Mouse (Mus musculus): ENCODE results near the gene Kremen1. TPM values are rescaled to one million over a fixed set of nuclear protein-coding genes. Genes with fewer than 3 reads are reported as not detected.

The Kremen1 gene
- total RNA-seq, 2 experiments from 2014 or later = 80.7 to 81.9 TPM

DNA sequence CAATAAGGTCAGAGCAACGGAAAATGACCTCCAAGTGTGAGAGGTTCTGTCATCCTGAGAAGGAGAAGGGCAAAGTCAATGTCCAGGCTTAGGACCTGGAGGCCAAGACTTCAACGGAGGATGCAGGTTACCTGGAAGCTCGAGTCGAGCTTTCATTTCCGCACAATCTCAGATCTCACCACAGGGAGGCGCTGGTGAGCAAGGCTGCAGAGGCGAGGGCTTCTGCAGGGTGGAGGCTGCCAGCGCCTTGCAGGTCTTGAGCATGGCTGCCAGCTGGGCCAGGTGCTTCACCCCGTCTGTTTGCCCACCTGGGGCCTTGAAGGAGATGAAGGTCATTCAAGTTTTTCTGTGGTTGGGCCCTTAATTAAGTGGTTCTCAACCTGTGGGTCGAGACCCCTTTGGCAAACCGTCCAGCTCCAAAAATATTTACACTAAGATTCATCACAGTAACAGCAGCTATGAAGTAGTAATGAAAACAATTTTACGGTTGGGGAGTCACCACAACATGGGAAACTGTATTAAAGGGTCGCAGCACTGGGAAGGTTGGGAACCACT, 79.4 kb downstream of the Kremen1 start:
- DNase-seq = peak; percentile 79 to 86
- intact Hi-C loops (cut with DNase I) = loop anchor here (5.0 kb wide), 3 partner anchors 65 to 290 kb away; no protein-coding TSS in a partner anchor

DNA sequence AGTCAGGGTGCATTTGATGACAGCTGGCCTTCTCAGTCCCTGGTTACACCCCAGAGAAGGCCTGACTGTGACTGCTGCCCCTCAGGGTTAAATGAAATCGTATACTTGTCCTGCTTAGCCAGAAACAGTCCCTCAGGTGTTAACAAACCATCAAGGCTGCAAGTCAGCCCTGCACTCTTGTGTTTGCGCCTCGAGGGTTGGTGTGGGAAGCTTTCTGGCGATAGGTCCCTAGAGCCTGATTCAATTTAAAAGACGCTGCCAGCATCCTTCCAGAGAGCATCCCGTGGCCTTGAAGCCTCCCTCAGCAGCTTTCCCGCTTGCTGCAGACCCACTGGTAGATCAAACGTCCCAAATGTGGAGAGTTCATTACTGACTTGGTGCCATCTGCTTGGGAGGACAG, 82.0 kb downstream of the Kremen1 start:
- no peak for DNase-seq
- intact Hi-C loops (cut with DNase I) = no loop called here

GRCm38 (mm10) chr11:5177171-5177570, 84.2 kb downstream of the Kremen1 start:
- no peak for DNase-seq
- intact Hi-C loops (cut with DNase I) = no loop called here

GRCm38 (mm10) chr11:5176685-5177084, 84.7 kb downstream of the Kremen1 start:
- intact Hi-C loops (cut with DNase I) = no loop called here

GRCm38 (mm10) chr11:5175866-5176265, 85.5 kb downstream of the Kremen1 start:
- intact Hi-C loops (cut with DNase I) = no loop called here
- DNase-seq = no peak

More at GRCm38 (mm10) chr11:5176685-5177084, 84.7 kb downstream of the Kremen1 start:
- DNase-seq = no peak

DNA sequence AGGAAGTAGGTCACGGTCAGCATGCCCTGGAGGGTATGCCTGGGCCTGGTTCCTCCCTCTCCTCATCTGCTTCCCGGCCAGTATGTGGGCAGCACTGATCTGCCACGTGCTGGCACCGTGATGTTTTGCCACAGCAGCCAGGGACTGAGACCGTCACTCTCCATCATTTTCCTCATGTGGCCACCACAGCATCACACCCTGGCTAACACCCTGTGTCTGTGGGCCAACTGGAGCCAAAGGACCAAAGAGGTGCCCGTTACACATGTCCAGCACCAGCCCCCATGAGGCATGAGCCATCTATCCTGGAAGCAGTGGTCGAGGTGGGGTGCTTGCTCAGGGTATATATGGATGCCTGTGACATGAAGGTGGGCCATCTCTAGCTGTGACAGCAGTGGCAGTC, 86.2 kb downstream of the Kremen1 start:
- DNase-seq = no peak
- intact Hi-C loops (cut with DNase I) = no loop called here

DNA sequence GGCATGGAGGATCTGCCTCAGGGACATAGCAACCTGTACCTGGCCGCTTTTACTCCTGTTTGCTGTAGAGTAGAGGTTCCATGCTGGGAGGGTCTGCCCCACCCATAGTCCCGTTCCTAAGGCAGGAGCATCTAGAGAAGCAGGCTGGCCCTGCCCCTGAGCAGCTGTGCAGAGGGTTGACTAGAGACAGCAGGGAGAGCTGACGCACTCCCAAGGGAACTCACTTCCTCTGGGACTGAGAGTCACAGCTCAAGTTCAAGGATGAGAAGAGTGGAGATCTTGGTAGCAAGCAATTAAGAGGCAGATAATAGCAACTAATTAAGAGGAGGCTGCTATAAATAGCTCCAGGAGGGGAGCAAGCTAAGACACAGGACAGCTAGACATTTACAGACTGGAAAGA, 88.5 kb downstream of the Kremen1 start:
- intact Hi-C loops (cut with DNase I) = no loop called here
- no peak for DNase-seq

DNA sequence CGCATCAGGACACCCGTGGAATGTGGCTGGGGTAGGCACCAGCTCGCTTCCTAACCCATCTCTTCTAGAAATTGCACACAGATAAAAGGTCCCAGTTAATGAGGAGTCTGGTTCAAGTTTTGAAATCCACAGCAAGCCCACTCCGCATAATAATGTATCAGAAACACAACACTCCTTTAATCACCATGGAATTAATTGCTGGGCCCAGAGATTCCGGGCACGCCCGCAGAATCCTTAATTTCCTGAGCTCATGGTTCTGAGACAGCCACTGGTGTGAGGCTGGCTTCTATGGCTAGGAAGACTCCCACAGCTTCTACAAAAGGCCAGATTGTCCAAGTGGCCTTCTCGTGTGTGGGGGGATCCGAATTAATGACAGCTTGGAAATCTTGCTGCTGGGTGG, 94.0 kb downstream of the Kremen1 start:
- intact Hi-C loops (cut with DNase I) = no loop called here
- no peak for DNase-seq

DNA sequence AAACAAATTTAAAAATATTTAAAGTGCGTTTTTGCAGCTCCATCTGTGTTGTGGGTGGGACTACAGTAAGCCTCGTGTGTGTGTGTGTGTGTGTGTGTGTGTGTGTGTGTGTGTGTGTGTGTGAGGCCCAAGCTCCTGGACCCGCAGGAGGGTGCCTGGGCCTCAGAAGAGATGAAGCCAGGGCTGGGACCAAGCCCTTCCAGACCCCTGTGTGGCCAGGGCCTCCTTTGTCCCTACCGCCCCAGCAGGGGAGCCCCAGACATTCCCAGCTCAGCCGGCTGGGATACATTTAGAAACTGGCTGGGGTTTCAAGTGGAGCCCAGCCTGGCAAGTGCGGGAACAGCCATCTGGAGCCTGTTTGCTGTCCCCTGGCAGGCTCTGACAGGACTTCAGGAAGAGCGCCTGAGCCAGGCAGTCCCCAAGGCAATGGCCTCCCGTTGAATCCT, 95.9 kb downstream of the Kremen1 start:
- DNase-seq = peak; percentile 57 to 67
- intact Hi-C loops (cut with DNase I) = no loop called here

GRCm38 (mm10) chr11:5164310-5164709, 97.0 kb downstream of the Kremen1 start:
- DNase-seq = no peak
- intact Hi-C loops (cut with DNase I) = no loop called here

DNA sequence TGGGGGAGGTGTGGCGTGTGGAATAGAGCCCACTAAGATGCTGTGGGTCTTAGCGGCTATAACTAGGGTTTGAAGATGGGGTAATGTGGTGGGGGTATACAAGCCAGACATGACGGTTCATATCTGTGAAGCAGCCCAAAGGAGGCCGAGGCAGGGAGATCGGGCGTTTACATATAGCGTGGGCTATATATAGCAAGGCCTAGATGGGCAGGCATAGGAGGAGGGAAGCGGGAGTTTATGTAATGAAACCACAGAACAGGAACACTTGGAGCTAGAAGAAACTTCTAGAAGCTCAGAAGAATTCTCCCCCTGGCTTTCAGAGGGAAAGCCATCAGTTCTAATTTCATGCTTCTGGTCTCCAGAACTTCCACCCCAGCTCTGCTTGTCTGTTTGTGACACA, 97.9 kb downstream of the Kremen1 start:
- intact Hi-C loops (cut with DNase I) = no loop called here
- DNase-seq = no peak

DNA sequence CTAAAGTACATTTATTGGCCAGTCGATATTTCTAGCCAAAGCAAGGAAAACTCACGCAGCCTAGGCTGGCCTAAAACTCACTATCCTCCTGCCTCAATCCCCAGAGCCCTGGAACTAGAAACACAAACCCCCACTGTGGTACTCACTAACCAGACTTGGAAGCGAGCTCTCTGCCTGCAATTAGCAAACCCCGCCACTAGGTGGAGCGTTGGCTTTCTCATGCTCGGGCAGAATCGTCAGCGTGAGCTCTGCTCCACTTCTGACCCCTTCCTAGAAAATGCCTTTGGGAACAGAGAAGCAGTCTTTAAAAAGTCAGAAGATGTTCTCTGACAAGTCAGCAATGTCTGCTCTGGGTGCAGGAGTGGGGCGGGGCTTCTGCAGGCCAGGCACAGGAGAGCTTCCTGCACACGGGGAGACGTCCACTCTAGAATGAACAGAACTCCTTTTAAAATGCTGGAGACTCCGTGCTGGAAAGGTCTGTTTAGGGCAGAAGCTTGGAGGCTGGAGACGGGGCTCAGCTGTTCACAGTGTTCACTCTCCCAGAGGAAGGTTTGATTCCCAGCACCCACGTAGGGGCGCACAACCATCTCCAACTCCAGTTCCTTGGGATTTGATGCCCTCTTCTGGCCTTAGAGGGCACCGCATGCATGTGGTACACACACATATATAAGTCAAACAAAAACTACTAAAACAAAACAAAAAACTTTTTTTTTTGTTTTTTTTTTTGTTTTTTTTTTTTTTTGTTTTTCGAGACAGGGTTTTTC, 100.5 kb downstream of the Kremen1 start:
- peak; percentile 46 to 56 for DNase-seq
- intact Hi-C loops (cut with DNase I) = no loop called here

DNA sequence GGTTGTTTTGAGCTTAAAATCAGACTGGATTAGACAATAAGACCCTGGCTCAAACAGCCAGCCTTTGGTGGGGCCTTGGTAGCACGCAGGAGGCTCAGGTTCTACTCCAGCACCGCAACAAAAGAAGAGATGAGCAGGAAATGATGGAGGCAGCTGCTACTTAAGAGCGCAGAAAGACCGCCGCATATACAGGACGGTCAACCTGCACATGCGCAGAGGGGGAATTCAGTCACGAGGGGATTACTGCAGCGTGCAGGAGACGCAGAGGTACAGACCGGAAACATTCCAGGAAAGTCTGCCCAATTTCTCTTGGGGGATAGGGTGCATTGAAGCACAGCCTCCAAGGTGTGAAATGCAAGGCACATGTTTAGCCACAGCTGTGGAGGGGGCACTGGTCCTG, 103.3 kb downstream of the Kremen1 start:
- intact Hi-C loops (cut with DNase I) = no loop called here
- DNase-seq = no peak

- intact Hi-C loops (cut with DNase I) = no loop called here
- DNase-seq = peak; percentile 20 to 41
Measured at GRCm38 (mm10) chr11:5154961-5155805, 106.2 kb downstream of the Kremen1 start.

- peak in 1 of 2 experiments; percentile 29 for DNase-seq
- intact Hi-C loops (cut with DNase I) = no loop called here
Measured at GRCm38 (mm10) chr11:5151680-5152337, 109.5 kb downstream of the Kremen1 start, which contains the start of gene Emid1. Gene Emid1 (minus strand): TSS chr11:5152257.

- DNase-seq = no peak
- intact Hi-C loops (cut with DNase I) = no loop called here
Measured at GRCm38 (mm10) chr11:5151247-5151630, 110.1 kb downstream of the Kremen1 start.

- DNase-seq = no peak
- intact Hi-C loops (cut with DNase I) = no loop called here
Measured at GRCm38 (mm10) chr11:5150416-5151246, 110.7 kb downstream of the Kremen1 start.

DNA sequence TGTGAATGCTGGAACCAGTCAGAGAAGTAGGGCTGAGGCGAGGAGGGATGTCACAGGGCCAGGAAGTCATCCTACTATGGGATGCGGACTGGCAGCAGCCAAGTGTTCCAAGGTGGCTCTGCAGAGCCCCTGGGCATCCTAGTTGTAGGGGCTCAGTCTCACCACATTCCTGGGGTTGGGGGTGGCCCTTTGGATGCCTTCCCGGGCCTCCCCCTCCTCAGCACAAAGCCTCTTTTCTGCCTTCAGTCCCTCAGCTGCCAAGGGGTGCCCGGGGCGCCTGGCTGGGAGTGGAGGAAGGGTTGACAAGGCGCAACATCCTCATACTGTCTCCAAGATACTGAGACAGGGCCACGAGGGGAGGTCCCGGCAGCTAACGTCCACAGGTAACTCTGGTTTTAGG, 111.4 kb downstream of the Kremen1 start:
- no peak for DNase-seq
- intact Hi-C loops (cut with DNase I) = no loop called here

DNA sequence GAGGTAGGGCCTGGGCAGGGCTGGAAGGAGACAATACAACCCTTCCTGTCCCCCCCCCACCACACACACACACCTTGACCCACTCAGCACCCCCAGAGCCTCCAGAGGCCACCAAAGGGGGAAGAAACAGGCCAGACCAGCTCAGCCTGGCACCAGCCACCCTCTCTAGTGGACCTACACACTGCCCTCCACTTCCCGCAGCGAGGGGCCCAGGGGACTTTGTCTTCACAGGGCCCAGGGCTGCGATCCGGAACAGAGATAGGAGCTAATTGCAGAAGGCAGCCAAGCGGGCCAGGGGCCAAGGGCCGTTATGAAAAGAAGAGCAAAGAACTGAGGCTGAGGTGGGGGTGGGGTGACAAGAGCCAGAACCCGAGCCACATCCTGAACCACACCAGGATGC, 112.1 kb downstream of the Kremen1 start:
- DNase-seq = no peak
- intact Hi-C loops (cut with DNase I) = no loop called here

GRCm38 (mm10) chr11:5145600-5145999, 115.8 kb downstream of the Kremen1 start:
- no peak for DNase-seq
- intact Hi-C loops (cut with DNase I) = no loop called here
